ENCODE assay signal across 18 mouse cellular contexts in the genomic region with DNA sequence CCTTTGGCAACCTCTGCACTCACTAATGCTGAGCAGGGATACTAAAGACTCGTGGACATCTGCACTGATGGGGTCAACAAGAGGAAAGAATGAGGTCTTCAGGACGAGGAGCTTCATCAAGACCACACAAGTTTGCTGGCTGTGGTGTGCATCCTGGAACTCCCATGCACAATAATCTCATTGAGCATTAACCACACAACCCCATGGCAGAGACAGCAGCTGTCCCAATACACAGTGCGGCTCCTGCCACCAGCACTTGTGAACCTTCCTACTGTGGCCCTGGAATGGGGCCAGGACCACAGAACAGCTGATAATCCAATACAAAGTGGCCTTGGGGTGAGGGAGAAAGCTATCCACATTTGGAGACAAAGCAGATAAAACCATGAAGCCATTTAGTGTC. TPM values are rescaled to one million over a fixed set of nuclear protein-coding genes. Genes with fewer than 3 reads are reported as not detected.
"Had no signal": no experiment of that assay in that cellular context is flagged by ENCODE, and none has a peak within 500 bp of the region (broad histone marks: within the 10 kb centered on the region; RNA-seq: fewer than 3 reads in every experiment).

No protein-coding gene starts in this region.

- H3K27ac ChIP-seq: kidney, postnatal 0 days; limb, embryonic 12.5 days; limb, embryonic 15.5 days; liver, embryonic 14.5 days; macrophage; midbrain, embryonic 12.5 days; midbrain, embryonic 15.5 days; neural tube, embryonic 13.5 days had no signal

- H3K4me3 ChIP-seq: limb, embryonic 12.5 days; limb, embryonic 15.5 days; midbrain, embryonic 12.5 days; midbrain, embryonic 15.5 days; neural tube, embryonic 13.5 days had no signal

- H3K4me1 ChIP-seq: midbrain, embryonic 12.5 days; midbrain, embryonic 15.5 days; neural tube, embryonic 13.5 days had no signal

- H3K9me3 ChIP-seq: limb, embryonic 12.5 days; limb, embryonic 15.5 days; midbrain, embryonic 12.5 days; midbrain, embryonic 15.5 days; neural tube, embryonic 13.5 days had no signal

- ATAC-seq: liver, postnatal 0 days; lung, postnatal 0 days; midbrain, embryonic 15.5 days had no signal

- H3K4me2 ChIP-seq: limb, embryonic 12.5 days; limb, embryonic 15.5 days; liver, embryonic 11.5 days; lung, embryonic 14.5 days; midbrain, embryonic 12.5 days; midbrain, embryonic 15.5 days; neural tube, embryonic 13.5 days had no signal

- H3K36me3 ChIP-seq: limb, embryonic 12.5 days; limb, embryonic 15.5 days; midbrain, embryonic 12.5 days; midbrain, embryonic 15.5 days; neural tube, embryonic 13.5 days had no signal

- DNase-seq: kidney, adult 2 months; kidney, postnatal 36 days; liver, postnatal 0 days; lung, embryonic 14.5 days; retina, postnatal 1 day; right cerebral cortex, postnatal 25 days; thymus, adult 18-20 months; thymus, postnatal 4 days had no signal

- H3K9ac ChIP-seq: limb, embryonic 12.5 days; limb, embryonic 15.5 days; liver, embryonic 14.5 days; liver, postnatal 0 days; lung, embryonic 14.5 days; midbrain, embryonic 12.5 days; midbrain, embryonic 15.5 days; neural tube, embryonic 13.5 days had no signal

- H3K27me3 ChIP-seq: limb, embryonic 12.5 days; limb, embryonic 15.5 days; midbrain, embryonic 12.5 days; midbrain, embryonic 15.5 days; neural tube, embryonic 13.5 days had no signal

RNA-seq across cellular contexts. Expression of gene Fndc1, which starts 36.6 kb away (rescaled TPM):
- polyA plus RNA-seq: macrophage had no signal
